ENCODE assay signal across 9 mouse cellular contexts in genomic region chr15:79747998-79748397, GRCm38 (mm10). TPM values are rescaled to one million over a fixed set of nuclear protein-coding genes. Genes with fewer than 3 reads are reported as not detected.
A peak's percentile ranks its signal among the peaks of the same experiment; 100 is the strongest.
DNase-seq lines count a peak whose midpoint lies in the region; ATAC-seq and TF ChIP-seq lines count a peak whose summit lies in the region.
"Had no signal": no experiment of that assay in that cellular context is flagged by ENCODE, and none has a peak within 500 bp of the region (broad histone marks: within the 10 kb centered on the region; RNA-seq: fewer than 3 reads in every experiment).

No protein-coding gene starts in this region.

- no peaks in the 10 kb centered on the region for H3K27me3 ChIP-seq in forebrain, embryonic 14.5 days (replicated peaks; ENCODE audit: control insufficient read depth, insufficient read depth, low read length)
- no peaks in the 10 kb centered on the region for H3K27me3 ChIP-seq in midbrain, embryonic 16.5 days (ENCODE audit: control insufficient read depth, insufficient read depth, low read depth, low read length)
- no peaks in the 10 kb centered on the region for H3K27me3 ChIP-seq in heart, embryonic 12.5 days (replicated peaks)

- ATAC-seq in forebrain, embryonic 14.5 days = peak; percentile 29; the same call in 1 of the 2 replicates
- 0 out of 2 replicates have a peak, but pooled peaks have one; percentile 23 for ATAC-seq in midbrain, embryonic 16.5 days
- no peak for ATAC-seq in heart, embryonic 12.5 days (ENCODE audit: insufficient number of reproducible peaks, low FRiP score)

- no peak overlapping the region for H3K9ac ChIP-seq in forebrain, embryonic 14.5 days (ENCODE audit: low read length)
- no peak overlapping the region for H3K9ac ChIP-seq in midbrain, embryonic 16.5 days (ENCODE audit: low read depth, low read length)
- no peak overlapping the region for H3K9ac ChIP-seq in heart, embryonic 12.5 days

- intact Hi-C loops in left cerebral cortex, adult 2 months (cut with DNase I) = no loop called here

- H3K4me1 ChIP-seq in forebrain, embryonic 14.5 days (ENCODE audit: control insufficient read depth, insufficient read depth, low read length) = peaks cover 3% of the 10 kb centered on the region; the same call in 1 of the 2 replicates
- H3K4me1 ChIP-seq in midbrain, embryonic 16.5 days (ENCODE audit: control insufficient read depth, insufficient read depth, low read length) = peaks cover 3% of the 10 kb centered on the region
- H3K4me1 ChIP-seq in heart, embryonic 12.5 days (replicated peaks) = peaks cover 2% of the 10 kb centered on the region; the same call in 1 of the 2 replicates

- H3K4me3 ChIP-seq in left cerebral cortex, adult 2 months = no peak overlapping the region
- H3K4me3 ChIP-seq in forebrain, embryonic 14.5 days (ENCODE audit: low read depth, low read length) = no peak overlapping the region
- no peak overlapping the region for H3K4me3 ChIP-seq in midbrain, embryonic 16.5 days (ENCODE audit: low read depth, low read length)
- no peak overlapping the region for H3K4me3 ChIP-seq in heart, embryonic 12.5 days
- H3K4me3 ChIP-seq: megakaryocyte, embryonic 14.5 days had no signal

- 52% methylated on average over 11 of the region's 11 CpGs for WGBS in forebrain, embryonic 14.5 days
- 59% methylated on average over 11 of the region's 11 CpGs for WGBS in midbrain, embryonic 16.5 days
- 48% methylated on average over 11 of the region's 11 CpGs for WGBS in heart, embryonic 12.5 days

- H3K4me2 ChIP-seq in forebrain, embryonic 14.5 days (ENCODE audit: low read length) = no peak overlapping the region
- no peak overlapping the region for H3K4me2 ChIP-seq in midbrain, embryonic 16.5 days (ENCODE audit: low read length)
- H3K4me2 ChIP-seq in heart, embryonic 12.5 days = no peak overlapping the region

- H3K9me3 ChIP-seq in forebrain, embryonic 14.5 days (replicated peaks; ENCODE audit: control insufficient read depth, low read length) = no peaks in the 10 kb centered on the region
- H3K9me3 ChIP-seq in midbrain, embryonic 16.5 days (replicated peaks; ENCODE audit: control insufficient read depth, low read length, poor library complexity, severe bottlenecking) = no peaks in the 10 kb centered on the region
- no peaks in the 10 kb centered on the region for H3K9me3 ChIP-seq in heart, embryonic 12.5 days (replicated peaks)
- H3K9me3 ChIP-seq: megakaryocyte, embryonic 14.5 days had no signal

- no peaks in the 10 kb centered on the region for H3K36me3 ChIP-seq in forebrain, embryonic 14.5 days (ENCODE audit: control insufficient read depth, insufficient read depth, low read length)
- no peaks in the 10 kb centered on the region for H3K36me3 ChIP-seq in midbrain, embryonic 16.5 days (ENCODE audit: control insufficient read depth, insufficient read depth, low read length)
- H3K36me3 ChIP-seq in heart, embryonic 12.5 days = 0 out of 2 replicates have a peak, but pooled peaks cover 6% of the 10 kb centered on the region

- TF ChIP-seq CTCF in left cerebral cortex, adult 2 months (IDR thresholded peaks at IDR 0.05) = peak; percentile 47

- DNase-seq in left cerebral cortex, adult 2 months (ENCODE audit: extremely low spot score in 1 of 2, low spot score in 2 of 2) = no peak
- no peak for DNase-seq in left cerebral cortex, adult 18-20 months (ENCODE audit: low spot score in 2 of 2)
- DNase-seq in T-cell, adult 2 months (ENCODE audit: low spot score) = peak; percentile 30
- DNase-seq in forebrain, embryonic 14.5 days (ENCODE audit: low spot score) = peak; percentile 51
- DNase-seq in adrenal gland, adult (ENCODE audit: inconsistent age in 2 of 2, low spot score in 1 of 2) = no peak
- no peak for DNase-seq in Muller cell, postnatal 12 days (ENCODE audit: inconsistent ontology term)

- no peak overlapping the region for H3K27ac ChIP-seq in left cerebral cortex, adult 2 months
- H3K27ac ChIP-seq in forebrain, embryonic 14.5 days (ENCODE audit: low read depth, low read length) = no peak overlapping the region
- no peak overlapping the region for H3K27ac ChIP-seq in midbrain, embryonic 16.5 days (ENCODE audit: low read length)
- no peak overlapping the region for H3K27ac ChIP-seq in heart, embryonic 12.5 days (ENCODE audit: poor library complexity, severe bottlenecking)

RNA-seq across cellular contexts. Expression of gene Sun2, which starts 5.7 kb away (rescaled TPM):
- total RNA-seq in left cerebral cortex, adult 2 months (2021) = 10 to 100 TPM; 43.9 to 46.5 TPM
- 10 to 100 TPM; 46.7 to 49.4 TPM for total RNA-seq in left cerebral cortex, adult 18-20 months (2021)
- 4.8 and 7.6 TPM in 2 replicates for polyA plus RNA-seq in forebrain, embryonic 14.5 days (2014; fragmentation: Nextera tagmentation; extraction: Ambion mirVana)
- polyA plus RNA-seq in midbrain, embryonic 16.5 days (2015; fragmentation: Nextera tagmentation; extraction: Ambion mirVana) = 5.7 and 6.0 TPM in 2 replicates
- 4.5 and 4.9 TPM in 2 replicates for polyA plus RNA-seq in heart, embryonic 12.5 days (2016; fragmentation: Nextera tagmentation; extraction: Ambion mirVana)

RNA-seq across cellular contexts. Expression of gene Dnal4, which starts 29.7 kb away (rescaled TPM):
- 10 to 100 TPM; 53.2 to 54.1 TPM for total RNA-seq in left cerebral cortex, adult 2 months (2021)
- 10 to 100 TPM; 53.0 to 56.9 TPM for total RNA-seq in left cerebral cortex, adult 18-20 months (2021)
- 96.1 and 101 TPM in 2 replicates for polyA plus RNA-seq in forebrain, embryonic 14.5 days (2014; fragmentation: Nextera tagmentation; extraction: Ambion mirVana)
- polyA plus RNA-seq in midbrain, embryonic 16.5 days (2015; fragmentation: Nextera tagmentation; extraction: Ambion mirVana) = 69.0 and 76.5 TPM in 2 replicates
- 37.1 TPM in 2 replicates for polyA plus RNA-seq in heart, embryonic 12.5 days (2016; fragmentation: Nextera tagmentation; extraction: Ambion mirVana)

RNA-seq across cellular contexts. Expression of gene Nptxr, which starts 56.6 kb away (rescaled TPM):
- total RNA-seq in left cerebral cortex, adult 2 months (2021) = 100 to 1,000 TPM; 800 to 813 TPM
- total RNA-seq in left cerebral cortex, adult 18-20 months (2021) = 100 to 1,000 TPM; 691 to 759 TPM
- polyA plus RNA-seq in forebrain, embryonic 14.5 days (2014; fragmentation: Nextera tagmentation; extraction: Ambion mirVana) = 7.6 and 8.5 TPM in 2 replicates
- 55.0 and 62.1 TPM in 2 replicates for polyA plus RNA-seq in midbrain, embryonic 16.5 days (2015; fragmentation: Nextera tagmentation; extraction: Ambion mirVana)
- polyA plus RNA-seq in heart, embryonic 12.5 days (2016; fragmentation: Nextera tagmentation; extraction: Ambion mirVana) = 2.6 and 2.7 TPM in 2 replicates

RNA-seq across cellular contexts. Expression of gene Gtpbp1, which starts 57.4 kb away (rescaled TPM):
- 10 to 100 TPM; 54.2 to 58.0 TPM for total RNA-seq in left cerebral cortex, adult 2 months (2021)
- total RNA-seq in left cerebral cortex, adult 18-20 months (2021) = 10 to 100 TPM; 52.7 to 53.4 TPM
- 36.2 and 43.5 TPM in 2 replicates for polyA plus RNA-seq in forebrain, embryonic 14.5 days (2014; fragmentation: Nextera tagmentation; extraction: Ambion mirVana)
- 51.4 and 53.6 TPM in 2 replicates for polyA plus RNA-seq in midbrain, embryonic 16.5 days (2015; fragmentation: Nextera tagmentation; extraction: Ambion mirVana)
- 32.8 and 33.6 TPM in 2 replicates for polyA plus RNA-seq in heart, embryonic 12.5 days (2016; fragmentation: Nextera tagmentation; extraction: Ambion mirVana)

Comparison
In these comparisons a context has a peak if more than half of its experiments do, and no peak if none do; other contexts are left out.
1. DNase-seq: peak in T-cell, adult 2 months (single experiment) and forebrain, embryonic 14.5 days (single experiment); none in left cerebral cortex, adult 2 months (0 of 2), left cerebral cortex, adult 18-20 months (0 of 2), adrenal gland, adult (0 of 2) and Muller cell, postnatal 12 days (single experiment).